Mouse (Mus musculus) R1 (cell line): ENCODE measurements around the gene Dnah10.
"Not testable (repeated sequence)": the region's sequence is repeated elsewhere in the genome, so short reads cannot be mapped to it uniquely, and the experiment has no call there.

Source experiments
- DNase-seq: peaks from one replicate; pipeline ENCODE4 v3.0.0-alpha.2; 2018; ENCODE audit warnings: low read depth, low spot score

The Dnah10 gene

GRCm38 (mm10) chr5:124724997-124725396 lies at the start of gene Dnah10:
Gene Dnah10, plus strand, starts transcription at chr5:124725085.
- peak; percentile 53 for DNase-seq

- DNase-seq, result peak; percentile 37
These were observed 11.1 kb upstream of the Dnah10 start for GRCm38 (mm10) chr5:124713741-124714140.

- DNase-seq, result no peak
These were observed 9.8 kb upstream of the Dnah10 start for GRCm38 (mm10) chr5:124715135-124715534.

- no peak for DNase-seq
These were observed 6.9 kb upstream of the Dnah10 start for GRCm38 (mm10) chr5:124717969-124718368.

GRCm38 (mm10) chr5:124718396-124718795 lies 6.5 kb upstream of the Dnah10 start:
- DNase-seq, result no peak

GRCm38 (mm10) chr5:124723125-124723524 lies 1.8 kb upstream of the Dnah10 start:
- no peak for DNase-seq

- peak; percentile 22 for DNase-seq
These were observed 4.8 kb downstream of the Dnah10 start for GRCm38 (mm10) chr5:124729662-124730206.

- peak; percentile 52 for DNase-seq
These were observed 9.1 kb downstream of the Dnah10 start for GRCm38 (mm10) chr5:124733961-124734360.

- peak; percentile 69 for DNase-seq
These were observed 17.2 kb downstream of the Dnah10 start for GRCm38 (mm10) chr5:124741898-124742599.

- DNase-seq, result no peak
These were observed 19.0 kb downstream of the Dnah10 start for GRCm38 (mm10) chr5:124743841-124744240.

- no peak for DNase-seq
These were observed 21.3 kb downstream of the Dnah10 start for GRCm38 (mm10) chr5:124746220-124746619.

- no peak for DNase-seq
These were observed 23.4 kb downstream of the Dnah10 start for GRCm38 (mm10) chr5:124748296-124748695.

GRCm38 (mm10) chr5:124751656-124752055 lies 26.8 kb downstream of the Dnah10 start:
- DNase-seq, result no peak

- peak; percentile 67 for DNase-seq
These were observed 36.1 kb downstream of the Dnah10 start for GRCm38 (mm10) chr5:124761011-124761410.

GRCm38 (mm10) chr5:124761787-124762186 lies 36.9 kb downstream of the Dnah10 start:
- DNase-seq, result peak; percentile 74

- DNase-seq, result peak; percentile 67
These were observed 49.7 kb downstream of the Dnah10 start for GRCm38 (mm10) chr5:124774552-124774951.

GRCm38 (mm10) chr5:124776289-124776688 lies 51.4 kb downstream of the Dnah10 start:
- not testable (repeated sequence) for DNase-seq

GRCm38 (mm10) chr5:124777178-124777709 lies 52.4 kb downstream of the Dnah10 start:
- peak; percentile 90 for DNase-seq

GRCm38 (mm10) chr5:124779926-124780325 lies 55.0 kb downstream of the Dnah10 start:
- DNase-seq, result no peak

GRCm38 (mm10) chr5:124781696-124782095 lies 56.8 kb downstream of the Dnah10 start:
- DNase-seq, result no peak

GRCm38 (mm10) chr5:124785650-124786049 lies 60.8 kb downstream of the Dnah10 start:
- DNase-seq, result peak; percentile 59

GRCm38 (mm10) chr5:124792112-124792511 lies 67.2 kb downstream of the Dnah10 start:
- DNase-seq, result peak; percentile 20
